Mouse (Mus musculus) ES-E14 (cell line): ENCODE results near the gene Vmn2r1.

Source experiments
- CHD2 ChIP-seq: IDR thresholded peaks from 2 replicates; pipeline ENCODE4 v1.6.1; 2014; ENCODE audit warnings: mild to moderate bottlenecking, low read depth, low read length, inconsistent platforms
- HCFC1 ChIP-seq: IDR thresholded peaks from 2 replicates; pipeline ENCODE4 v1.6.1; 2012; ENCODE audit warnings: low read length, inconsistent platforms, borderline replicate concordance; ENCODE audit not compliant: insufficient read depth
- MAFK ChIP-seq: IDR thresholded peaks from 2 replicates; pipeline ENCODE4 v1.6.1; 2014; ENCODE audit warnings: mild to moderate bottlenecking, low read depth, low read length, inconsistent platforms; ENCODE audit not compliant: insufficient read depth
- ZC3H11A ChIP-seq: IDR thresholded peaks from 2 replicates; pipeline ENCODE4 v1.6.1; 2012; ENCODE audit warnings: low read depth, mild to moderate bottlenecking, inconsistent platforms, low read length, borderline replicate concordance
- ZNF384 ChIP-seq: IDR thresholded peaks from 2 replicates; pipeline ENCODE4 v1.6.1; 2012; ENCODE audit warnings: low read depth, low read length, inconsistent platforms

- TF ChIP-seq ZC3H11A (no peak), ZNF384 (no peak), HCFC1 (no peak), CHD2 (no peak), MAFK (no peak)
These were observed 60.6 kb downstream of the Vmn2r1 start, which contains the start of gene Vmn2r2 for GRCm38 (mm10) chr3:64141878-64142508.
